Mouse (Mus musculus): ENCODE data around the gene Rgs4.

GRCm38 (mm10) chr1:169762524-169762923, 15.1 kb upstream of the Rgs4 start:
- no peak for TF ChIP-seq POLR2A (IDR thresholded peaks at IDR 0.05; ENCODE audit: low read depth, low read length)
- no peak for TF ChIP-seq CTCF (IDR thresholded peaks at IDR 0.05; ENCODE audit: extremely low read depth, insufficient read length, insufficient replicate concordance, low read depth, low read length)

All from small intestine, adult 2 months (tissue).